Mouse (Mus musculus) MEL (cell line): Measurements from ENCODE around the gene Ngp. TPM values are rescaled to one million over a fixed set of nuclear protein-coding genes. Genes with fewer than 3 reads are reported as not detected.

Source experiments
- DNase-seq: peaks from one replicate; pipeline ENCODE4 v3.0.0; 2011; ENCODE audit warnings: low read depth, low spot score
- H3K27ac ChIP-seq: 2 replicates; pipeline ENCODE4 v1.5.1; 2012; ENCODE audit warnings: low read depth, mild to moderate bottlenecking, control low read depth, low read length, moderate library complexity; ENCODE audit not compliant: control insufficient read depth
- H3K27me3 ChIP-seq, 2 experiments: fragments of 150-350 bp in 1 of 2; sonication (generic) in 1 of 2; 2 replicates each; pipeline ENCODE4 v1.6.1; 2012; ENCODE audit warnings: low read length in 2 of 2, mild to moderate bottlenecking in 2 of 2, improper control_type of control experiment in 1 of 2, moderate library complexity in 1 of 2; ENCODE audit not compliant: insufficient read depth in 2 of 2, control insufficient read depth in 1 of 2
- H3K36me3 ChIP-seq, 2 experiments: 2 replicates each; pipeline ENCODE4 v1.6.1; 2012 to 2014; ENCODE audit warnings: low read length in 2 of 2, improper control_type of control experiment in 1 of 2, inconsistent platforms in 1 of 2, mild to moderate bottlenecking in 1 of 2; ENCODE audit not compliant: insufficient read depth in 2 of 2, control insufficient read depth in 1 of 2
- H3K4me1 ChIP-seq, 2 experiments: fragments of 150-350 bp in 1 of 2; sonication (generic) in 1 of 2; 2 replicates each; pipeline ENCODE4 v1.6.1; 2012; ENCODE audit warnings: low read length in 2 of 2, improper control_type of control experiment in 1 of 2, mild to moderate bottlenecking in 1 of 2; ENCODE audit not compliant: insufficient read depth in 2 of 2, control insufficient read depth in 1 of 2
- H3K4me3 ChIP-seq, 2 experiments: fragments of 150-350 bp in 1 of 2; sonication (generic) in 1 of 2; 2 replicates each; pipeline ENCODE4 v1.5.1; 2012; ENCODE audit warnings: low read depth in 2 of 2, low read length in 2 of 2, mild to moderate bottlenecking in 2 of 2, moderate library complexity in 2 of 2, control low read depth in 1 of 2, improper control_type of control experiment in 1 of 2; ENCODE audit not compliant: control insufficient read depth in 1 of 2, insufficient read depth in 1 of 2
- H3K79me2 ChIP-seq: 2 replicates; pipeline ENCODE4 v1.6.1; 2012; ENCODE audit warnings: mild to moderate bottlenecking, low read length, moderate library complexity; ENCODE audit not compliant: control insufficient read depth, poor library complexity, insufficient read depth
- H3K9ac ChIP-seq: 2 replicates; pipeline ENCODE4 v1.6.1; 2012; ENCODE audit warnings: low read depth, mild to moderate bottlenecking, control low read depth, low read length, moderate library complexity; ENCODE audit not compliant: control insufficient read depth, poor library complexity, severe bottlenecking
- H3K9me3 ChIP-seq: fragments of 150-350 bp; sonication (generic); replicated peaks from 2 replicates; pipeline ENCODE4 v1.6.1; 2012; ENCODE audit warnings: mild to moderate bottlenecking, low read length, improper control_type of control experiment, moderate library complexity; ENCODE audit not compliant: insufficient read depth
- E2F4 ChIP-seq: IDR thresholded peaks from 2 replicates; pipeline ENCODE4 v1.6.1; 2011; ENCODE audit warnings: low read depth, low read length, improper control_type of control experiment, borderline replicate concordance
- ELF1 ChIP-seq: IDR thresholded peaks from 2 replicates; pipeline ENCODE4 v1.6.1; 2014; ENCODE audit warnings: low read depth, mild to moderate bottlenecking, inconsistent platforms, low read length, improper control_type of control experiment, moderate library complexity
- ETS1 ChIP-seq: IDR thresholded peaks from 2 replicates; pipeline ENCODE4 v1.6.1; 2012; ENCODE audit warnings: low read depth, mild to moderate bottlenecking, inconsistent platforms, low read length, improper control_type of control experiment, moderate library complexity
- JUND ChIP-seq: IDR thresholded peaks from 2 replicates; pipeline ENCODE4 v1.6.1; 2011; ENCODE audit warnings: low read depth, mild to moderate bottlenecking, improper control_type of control experiment, low read length
- KAT2A ChIP-seq: conservative IDR thresholded peaks from 2 replicates; pipeline ENCODE4 v1.6.1; 2012; ENCODE audit warnings: low read depth, low read length, improper control_type of control experiment, inconsistent platforms
- MAFK ChIP-seq: IDR thresholded peaks from 2 replicates; pipeline ENCODE4 v1.6.1; 2011; ENCODE audit warnings: low read depth, mild to moderate bottlenecking, low read length, improper control_type of control experiment, borderline replicate concordance
- MAX ChIP-seq: IDR thresholded peaks from 2 replicates; pipeline ENCODE4 v1.6.1; 2011; ENCODE audit warnings: low read length, improper control_type of control experiment
- MAZ ChIP-seq: IDR thresholded peaks from 2 replicates; pipeline ENCODE4 v1.6.1; 2012; ENCODE audit warnings: low read depth, mild to moderate bottlenecking, inconsistent platforms, low read length, improper control_type of control experiment
- MEF2A ChIP-seq: IDR thresholded peaks from 2 replicates; pipeline ENCODE4 v1.6.1; 2014; ENCODE audit warnings: low read depth, mild to moderate bottlenecking, inconsistent platforms, low read length, improper control_type of control experiment; ENCODE audit not compliant: poor library complexity, insufficient replicate concordance, severe bottlenecking; ENCODE audit errors: extremely low read depth
- MYB ChIP-seq: IDR thresholded peaks from 2 replicates; pipeline ENCODE4 v1.6.1; 2011; ENCODE audit warnings: mild to moderate bottlenecking, low read depth, low read length, improper control_type of control experiment
- MYC ChIP-seq: IDR thresholded peaks from 2 replicates; pipeline ENCODE4 v1.6.1; 2011; ENCODE audit warnings: low read depth, mild to moderate bottlenecking, low read length, improper control_type of control experiment, moderate library complexity
- NELFE ChIP-seq: IDR thresholded peaks from 2 replicates; pipeline ENCODE4 v1.6.1; 2011; ENCODE audit warnings: low read depth, low read length, improper control_type of control experiment
- NRF1 ChIP-seq: IDR thresholded peaks from 2 replicates; pipeline ENCODE4 v1.6.1; 2014; ENCODE audit warnings: low read depth, mild to moderate bottlenecking, inconsistent platforms, low read length, improper control_type of control experiment, moderate library complexity; ENCODE audit not compliant: poor library complexity, insufficient read depth, severe bottlenecking
- POLR2A ChIP-seq, 2 experiments: IDR thresholded peaks; 2 replicates each; pipeline ENCODE4 v1.6.1; 2011 to 2012; ENCODE audit warnings: low read length in 2 of 2, mild to moderate bottlenecking in 2 of 2, control low read depth in 1 of 2, improper control_type of control experiment in 1 of 2, low read depth in 1 of 2, moderate library complexity in 1 of 2; ENCODE audit not compliant: control insufficient read depth in 1 of 2, insufficient read depth in 1 of 2, poor library complexity in 1 of 2
- POLR2AphosphoS2 ChIP-seq: IDR thresholded peaks from 2 replicates; pipeline ENCODE4 v1.6.1; 2011; ENCODE audit warnings: low read length, improper control_type of control experiment
- POLR2AphosphoS5 ChIP-seq: IDR thresholded peaks from 2 replicates; pipeline ENCODE4 v1.6.1; 2012; ENCODE audit warnings: low read depth, borderline replicate concordance, mild to moderate bottlenecking, inconsistent platforms, low read length, moderate library complexity, mixed read lengths
- SIN3A ChIP-seq: IDR thresholded peaks from 2 replicates; pipeline ENCODE4 v1.6.1; 2012; ENCODE audit warnings: low read length, improper control_type of control experiment, inconsistent platforms
- USF1 ChIP-seq: IDR thresholded peaks from 2 replicates; pipeline ENCODE4 v1.6.1; 2014; ENCODE audit warnings: low read depth, mild to moderate bottlenecking, inconsistent platforms, low read length, improper control_type of control experiment, moderate library complexity
- USF2 ChIP-seq, 2 experiments: IDR thresholded peaks; 2 replicates each; pipeline ENCODE4 v1.6.1; 2011 to 2012; ENCODE audit warnings: improper control_type of control experiment in 2 of 2, low read length in 2 of 2, borderline replicate concordance in 1 of 2, inconsistent platforms in 1 of 2, low read depth in 1 of 2, mild to moderate bottlenecking in 1 of 2; ENCODE audit not compliant: insufficient read depth in 1 of 2
- ZC3H11A ChIP-seq: IDR thresholded peaks from 2 replicates; pipeline ENCODE4 v1.6.1; 2012; ENCODE audit warnings: low read depth, mild to moderate bottlenecking, inconsistent platforms, low read length, improper control_type of control experiment
- ZKSCAN1 ChIP-seq: IDR thresholded peaks from 2 replicates; pipeline ENCODE4 v1.6.1; 2012; ENCODE audit warnings: low read depth, mild to moderate bottlenecking, inconsistent platforms, low read length, improper control_type of control experiment, moderate library complexity
- polyA plus RNA-seq, 2 experiments: library from polyadenylated mRNA; stranded (reverse) in 1 of 2; unstranded in 1 of 2; fragments of >175 nt in 1 of 2; fragments of >200 nt in 1 of 2; gene quantifications; 2 replicates each; pipeline versions ENCODE4 v1.2.1 to v1.2.4; 2012; ENCODE audit warnings: low replicate concordance in 2 of 2, low read depth in 1 of 2; ENCODE audit not compliant: insufficient read length in 2 of 2, insufficient read depth in 1 of 2, missing spikeins in 1 of 2
- total RNA-seq: library from RNA; depleted of rRNA; stranded (reverse); fragments of 300-350 nt; gene quantifications from 2 replicates; pipeline ENCODE4 v1.2.3, GENCODE M21; 2012

Ngp gene
- total and polyA plus RNA-seq, 3 experiments: not detected

DNA sequence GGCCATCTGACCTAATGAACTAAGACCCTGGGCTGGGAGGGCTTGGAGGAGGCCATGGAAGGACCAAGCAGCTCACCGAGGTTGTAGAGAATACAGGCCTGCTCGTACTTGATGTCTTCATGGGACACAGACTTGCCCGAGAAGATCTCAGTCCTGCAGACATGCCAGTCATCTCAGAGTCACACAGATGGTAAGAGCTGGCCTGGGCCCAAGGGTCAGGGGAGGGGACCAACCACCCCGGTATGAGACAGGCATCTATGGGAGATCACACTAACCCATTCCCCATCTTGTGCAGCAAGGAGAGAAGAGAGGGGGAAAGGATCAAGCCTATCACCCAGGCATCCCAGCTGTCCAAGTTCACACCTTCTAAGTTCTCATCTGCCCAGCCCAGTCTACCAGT lies 26.3 kb upstream of the Ngp start (continued):
- no peak for TF ChIP-seq ELF1
- TF ChIP-seq, all 39 proteins: peak for 0

DNA sequence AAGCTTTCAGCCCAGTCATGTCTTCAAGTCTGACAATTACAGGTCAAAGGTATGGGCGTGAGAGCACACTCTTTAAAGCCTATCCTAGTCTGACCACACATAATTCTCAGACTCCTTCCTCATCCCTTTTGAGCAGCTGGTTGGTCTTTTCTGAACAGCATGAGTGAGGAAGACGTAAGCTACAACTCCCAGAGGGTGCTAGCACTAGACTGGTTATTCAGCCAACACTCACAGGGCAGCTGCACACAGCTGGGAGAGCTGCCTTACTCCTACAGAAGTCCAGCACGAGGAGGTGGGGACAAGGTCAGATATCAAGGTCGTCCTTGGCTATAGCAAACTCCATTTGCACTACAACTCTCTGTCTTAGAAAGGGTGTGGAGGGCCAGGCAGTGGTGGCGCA lies 18.9 kb upstream of the Ngp start:
- Histone ChIP-seq H3K27ac (no peak overlapping the region), H3K4me1 (no peaks in the 10 kb centered on the region), H3K9me3 (no peaks in the 10 kb centered on the region), H3K79me2 (peaks cover 15% of the 10 kb centered on the region)
- TF ChIP-seq JUND (no peak), ZKSCAN1 (no peak), POLR2AphosphoS5 (no peak), MAX (no peak), ELF1 (no peak), ZC3H11A (no peak), NRF1 (no peak), ETS1 (no peak), KAT2A (no peak)
- TF ChIP-seq, all 39 proteins: peak for 0
- no peak overlapping the region for H3K9ac ChIP-seq
- H3K27me3 ChIP-seq: no peaks in the 10 kb centered on the region
- H3K36me3 ChIP-seq: peaks cover 3 to 10% of the 10 kb centered on the region in 2 experiments; a peak in 3 of 4 replicates
- no peak for DNase-seq
- no peak overlapping the region for H3K4me3 ChIP-seq

DNA sequence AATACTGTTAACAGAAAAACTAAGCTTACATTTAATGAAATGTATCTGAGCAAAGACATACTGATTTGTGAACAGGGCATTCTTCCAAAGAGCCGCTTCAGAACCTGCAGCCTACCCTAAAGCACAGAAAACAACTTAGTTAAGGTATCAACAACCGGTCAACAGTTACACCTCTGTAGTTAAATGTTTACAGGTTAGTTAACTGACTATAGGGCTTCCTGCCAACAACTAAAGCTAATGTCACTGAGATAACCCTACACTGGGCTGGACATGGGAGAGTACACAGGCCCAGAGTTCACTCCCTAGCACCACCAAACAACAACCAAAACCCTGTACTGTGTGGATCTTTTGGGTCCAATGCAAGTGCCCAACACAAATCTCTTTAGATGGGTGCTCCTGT lies 16.8 kb upstream of the Ngp start:
- no peak overlapping the region for H3K9ac ChIP-seq
- H3K79me2 ChIP-seq: peaks cover 32% of the 10 kb centered on the region
- no peaks in the 10 kb centered on the region for H3K27me3 ChIP-seq
- H3K9me3 ChIP-seq: no peaks in the 10 kb centered on the region
- TF ChIP-seq MEF2A (no peak), MAZ (no peak), NRF1 (no peak), MAFK (no peak), JUND (no peak), POLR2AphosphoS2 (no peak), NELFE (no peak), POLR2A (IDR thresholded peaks at IDR 0.05; ENCODE audit: control insufficient read depth in 1 of 2, insufficient read depth in 1 of 2, low read depth in 1 of 2, low read length in 2 of 2, poor library complexity in 1 of 2) (no peak), E2F4 (no peak), ZC3H11A (no peak), MYB (no peak), ELF1 (no peak), ZKSCAN1 (no peak), USF1 (no peak), SIN3A (no peak), MYC (no peak), USF2 (IDR thresholded peaks at IDR 0.05; ENCODE audit: borderline replicate concordance in 1 of 2, insufficient read depth in 1 of 2, low read depth in 1 of 2, low read length in 2 of 2) (no peak)
- peaks cover 8 to 10% of the 10 kb centered on the region in 2 experiments for H3K36me3 ChIP-seq
- no peak overlapping the region for H3K27ac ChIP-seq
- DNase-seq: no peak
- H3K4me3 ChIP-seq: no peak overlapping the region
- H3K4me1 ChIP-seq: peaks cover 0 to 7% of the 10 kb centered on the region in 2 experiments; a peak in 3 of 4 replicates
